Mouse (Mus musculus): ENCODE measurements at regions not wholly inside any gene's neighbourhood (a gene's known extent, or its start where the extent isn't known, plus 50 kb on each side); places are given as distances from the start of the nearest gene placed in this dataset.

DNA sequence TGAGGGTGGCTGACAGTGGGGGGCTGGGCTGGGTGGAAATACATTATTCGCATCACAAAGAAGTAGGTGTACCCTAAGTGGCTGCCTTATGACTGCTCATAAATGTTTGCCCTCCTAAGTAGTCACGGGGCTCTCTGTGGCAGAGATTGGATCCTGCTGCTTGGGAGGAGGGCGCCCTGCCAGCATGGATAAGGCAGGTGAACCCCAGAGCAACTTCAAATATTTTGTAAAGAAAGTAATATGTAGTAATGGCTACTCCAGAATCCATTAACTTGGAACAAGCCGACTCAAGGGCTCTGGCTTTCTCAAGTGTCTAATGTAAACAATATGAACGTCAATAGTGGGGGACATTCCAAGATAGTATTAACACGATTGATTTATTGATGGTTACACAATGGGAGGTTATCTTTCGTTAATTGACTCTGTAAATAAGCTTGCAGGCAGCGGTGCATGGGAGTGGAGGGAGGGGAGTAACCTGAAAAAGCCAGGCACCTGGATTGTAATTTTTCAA lies 148.9 kb upstream of the Nr2f2 start:
- TF ChIP-seq CTCF (IDR thresholded peaks at IDR 0.05; ENCODE audit: insufficient read depth, low read depth, low read length): no peak
- TF ChIP-seq POLR2A (IDR thresholded peaks at IDR 0.05; ENCODE audit: insufficient read depth, low read depth, low read length): no peak
- Histone ChIP-seq H3K27ac (ENCODE audit: insufficient read depth, low read depth, low read length) (no peak overlapping the region), H3K4me1 (ENCODE audit: control insufficient read depth, insufficient read depth, low read length) (no peaks in the 10 kb centered on the region), H3K4me3 (ENCODE audit: insufficient read depth, low read depth, low read length) (no peak overlapping the region)
- 33% methylated on average over 8 of the region's 8 CpGs for WGBS

GRCm38 (mm10) chr7:70514666-70515065 lies 148.1 kb upstream of the Nr2f2 start:
- TF ChIP-seq POLR2A (IDR thresholded peaks at IDR 0.05; ENCODE audit: insufficient read depth, low read depth, low read length): no peak
- H3K27ac ChIP-seq (ENCODE audit: insufficient read depth, low read depth, low read length): no peak overlapping the region
- WGBS: 37% methylated on average over 6 of the region's 6 CpGs
- no peak overlapping the region for H3K4me3 ChIP-seq (ENCODE audit: insufficient read depth, low read depth, low read length)
- H3K4me1 ChIP-seq (ENCODE audit: control insufficient read depth, insufficient read depth, low read length): no peaks in the 10 kb centered on the region

DNA sequence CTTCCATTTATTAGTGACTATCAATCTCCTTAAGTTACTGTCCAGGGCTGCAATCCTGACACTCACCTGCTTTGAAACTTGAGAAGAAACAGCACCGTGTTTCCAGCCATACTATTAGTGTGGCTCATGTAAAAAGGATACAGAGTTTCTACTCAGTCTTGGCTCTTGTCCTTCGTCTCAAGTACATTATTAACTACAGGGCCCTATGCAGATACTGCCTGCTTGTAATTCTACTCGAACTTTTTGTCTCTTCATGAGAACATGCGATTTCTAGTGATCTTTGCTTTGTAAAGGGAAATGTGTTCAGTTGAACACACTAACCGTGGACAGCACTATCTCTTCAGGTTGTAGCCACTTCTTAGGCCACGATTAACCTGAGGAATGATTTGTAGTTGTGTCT lies 145.8 kb upstream of the Nr2f2 start:
- H3K27ac ChIP-seq (ENCODE audit: insufficient read depth, low read depth, low read length): no peak overlapping the region
- 91% methylated on average over 6 of the region's 6 CpGs for WGBS
- no peaks in the 10 kb centered on the region for H3K4me1 ChIP-seq (ENCODE audit: control insufficient read depth, insufficient read depth, low read length)
- TF ChIP-seq CTCF (IDR thresholded peaks at IDR 0.05; ENCODE audit: insufficient read depth, low read depth, low read length): no peak
- TF ChIP-seq POLR2A (IDR thresholded peaks at IDR 0.05; ENCODE audit: insufficient read depth, low read depth, low read length): no peak
- no peak overlapping the region for H3K4me3 ChIP-seq (ENCODE audit: insufficient read depth, low read depth, low read length)

DNA sequence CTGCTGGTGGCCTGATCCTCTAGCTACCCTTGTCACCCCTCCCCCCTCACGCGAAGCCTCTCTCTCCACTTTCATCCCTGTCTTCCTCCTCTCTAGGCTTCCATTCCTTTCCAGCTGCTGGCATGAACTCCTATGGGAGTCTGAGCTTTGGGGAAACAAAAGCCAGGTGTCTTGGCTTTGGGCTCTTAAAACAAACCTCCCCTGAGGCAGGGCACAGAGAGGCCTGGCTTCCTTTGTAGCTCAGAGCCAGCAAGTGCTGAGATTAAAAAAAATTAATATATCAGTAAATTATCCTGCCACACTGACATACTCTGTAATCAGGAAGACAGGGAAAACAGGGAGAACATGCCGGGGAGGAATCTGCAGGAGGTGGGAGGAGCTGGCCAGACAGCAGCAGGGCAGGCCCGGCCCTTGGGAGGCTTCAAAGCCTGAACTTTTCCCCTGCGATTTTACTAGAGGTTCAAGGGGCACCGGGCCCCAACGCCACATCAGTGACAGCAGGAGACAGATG lies 139.2 kb upstream of the Nr2f2 start:
- no peak for TF ChIP-seq POLR2A (IDR thresholded peaks at IDR 0.05; ENCODE audit: insufficient read depth, low read depth, low read length)
- TF ChIP-seq CTCF (IDR thresholded peaks at IDR 0.05; ENCODE audit: insufficient read depth, low read depth, low read length): no peak
- WGBS: 54% methylated on average over 7 of the region's 7 CpGs
- H3K4me3 ChIP-seq (ENCODE audit: insufficient read depth, low read depth, low read length): no peak overlapping the region
- H3K27ac ChIP-seq (ENCODE audit: insufficient read depth, low read depth, low read length): no peak overlapping the region
- H3K4me1 ChIP-seq (ENCODE audit: control insufficient read depth, insufficient read depth, low read length): no peaks in the 10 kb centered on the region

DNA sequence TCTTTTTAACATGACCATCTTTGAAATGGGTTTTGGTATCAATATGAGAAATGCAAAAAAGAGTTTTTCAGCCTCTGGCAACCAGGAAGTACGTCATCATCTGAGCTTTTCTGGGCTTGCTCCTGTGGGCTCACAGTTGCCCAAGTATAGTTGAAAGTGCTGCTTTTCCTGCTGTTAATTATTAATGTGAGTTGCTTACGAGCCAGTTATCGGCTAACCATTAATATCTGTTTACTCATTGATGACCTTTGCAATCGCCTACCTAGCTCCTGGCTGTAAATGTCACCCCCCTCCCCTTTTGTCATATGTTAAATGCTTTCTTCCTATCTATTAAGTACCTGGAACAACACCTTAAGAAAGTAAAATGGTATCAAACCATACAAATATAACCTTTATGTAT lies 135.3 kb upstream of the Nr2f2 start:
- WGBS: 91% methylated on average over 4 of the region's 4 CpGs
- Histone ChIP-seq H3K4me1 (ENCODE audit: control insufficient read depth, insufficient read depth, low read length) (no peaks in the 10 kb centered on the region), H3K27ac (ENCODE audit: insufficient read depth, low read depth, low read length) (no peak overlapping the region), H3K4me3 (ENCODE audit: insufficient read depth, low read depth, low read length) (no peak overlapping the region)
- TF ChIP-seq CTCF (IDR thresholded peaks at IDR 0.05; ENCODE audit: insufficient read depth, low read depth, low read length) (no peak), POLR2A (IDR thresholded peaks at IDR 0.05; ENCODE audit: insufficient read depth, low read depth, low read length) (no peak)

GRCm38 (mm10) chr7:70496541-70497154 lies 130.1 kb upstream of the Nr2f2 start:
- Histone ChIP-seq H3K4me1 (ENCODE audit: control insufficient read depth, insufficient read depth, low read length) (no peaks in the 10 kb centered on the region), H3K4me3 (ENCODE audit: insufficient read depth, low read depth, low read length) (no peak overlapping the region), H3K27ac (ENCODE audit: insufficient read depth, low read depth, low read length) (no peak overlapping the region)
- TF ChIP-seq POLR2A (IDR thresholded peaks at IDR 0.05; ENCODE audit: insufficient read depth, low read depth, low read length) (no peak), CTCF (IDR thresholded peaks at IDR 0.05; ENCODE audit: insufficient read depth, low read depth, low read length) (no peak)
- WGBS: 75% methylated on average over 8 of the region's 8 CpGs

DNA sequence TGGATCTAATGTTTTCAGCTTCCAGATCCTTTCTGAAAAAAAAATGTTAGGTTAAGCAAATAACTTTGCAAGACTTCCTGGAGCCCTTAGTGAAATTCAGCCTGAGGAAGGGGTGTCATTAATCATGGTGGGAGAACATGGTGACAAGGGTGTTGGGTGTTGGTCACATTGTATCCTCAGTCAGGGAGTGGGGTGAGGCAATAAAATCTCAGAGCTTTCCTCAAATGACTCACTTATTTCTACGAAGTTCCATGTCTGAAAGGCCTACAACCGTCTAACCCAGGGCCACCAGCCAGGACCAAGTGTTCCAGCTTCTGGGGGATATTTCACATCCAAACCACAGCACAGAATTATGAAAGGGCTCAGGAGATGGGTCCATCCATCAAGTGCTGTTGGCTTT lies 117.7 kb upstream of the Nr2f2 start:
- TF ChIP-seq POLR2A (IDR thresholded peaks at IDR 0.05; ENCODE audit: insufficient read depth, low read depth, low read length): no peak
- no peak for TF ChIP-seq CTCF (IDR thresholded peaks at IDR 0.05; ENCODE audit: insufficient read depth, low read depth, low read length)
- Histone ChIP-seq H3K4me3 (ENCODE audit: insufficient read depth, low read depth, low read length) (no peak overlapping the region), H3K4me1 (ENCODE audit: control insufficient read depth, insufficient read depth, low read length) (no peaks in the 10 kb centered on the region), H3K27ac (ENCODE audit: insufficient read depth, low read depth, low read length) (no peak overlapping the region)
- 96% methylated on average over 2 of the region's 2 CpGs for WGBS

GRCm38 (mm10) chr7:70483536-70483935 lies 117.0 kb upstream of the Nr2f2 start:
- WGBS: 91% methylated on average over 3 of the region's 3 CpGs
- no peak overlapping the region for H3K4me3 ChIP-seq (ENCODE audit: insufficient read depth, low read depth, low read length)
- H3K4me1 ChIP-seq (ENCODE audit: control insufficient read depth, insufficient read depth, low read length): no peaks in the 10 kb centered on the region
- TF ChIP-seq POLR2A (IDR thresholded peaks at IDR 0.05; ENCODE audit: insufficient read depth, low read depth, low read length) (no peak), CTCF (IDR thresholded peaks at IDR 0.05; ENCODE audit: insufficient read depth, low read depth, low read length) (no peak)
- H3K27ac ChIP-seq (ENCODE audit: insufficient read depth, low read depth, low read length): no peak overlapping the region

DNA sequence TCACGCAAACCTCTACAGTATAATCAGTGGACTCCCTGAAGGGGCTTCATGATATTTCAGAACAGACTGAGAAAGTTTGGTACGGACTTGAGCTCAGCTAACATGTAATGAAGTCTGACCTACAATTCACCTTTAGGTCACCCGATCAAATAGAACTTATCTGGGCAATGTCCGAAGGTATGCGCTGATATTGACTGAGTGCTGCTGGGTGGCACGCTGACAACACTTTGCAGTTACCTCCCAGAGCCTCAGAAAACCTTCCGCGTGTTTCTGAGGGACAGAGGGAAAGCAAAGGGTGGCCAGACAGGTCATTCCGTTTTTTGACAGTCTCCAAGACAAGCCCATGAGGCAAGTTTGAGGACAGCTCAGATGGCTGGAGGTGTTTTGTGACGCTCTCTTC lies 115.3 kb upstream of the Nr2f2 start:
- TF ChIP-seq CTCF (IDR thresholded peaks at IDR 0.05; ENCODE audit: insufficient read depth, low read depth, low read length) (no peak), POLR2A (IDR thresholded peaks at IDR 0.05; ENCODE audit: insufficient read depth, low read depth, low read length) (no peak)
- 89% methylated on average over 10 of the region's 10 CpGs for WGBS

More for the DNA sequence above, 115.3 kb upstream of the Nr2f2 start:
- H3K4me1 ChIP-seq (ENCODE audit: control insufficient read depth, insufficient read depth, low read length): no peaks in the 10 kb centered on the region
- no peak overlapping the region for H3K27ac ChIP-seq (ENCODE audit: insufficient read depth, low read depth, low read length)
- H3K4me3 ChIP-seq (ENCODE audit: insufficient read depth, low read depth, low read length): no peak overlapping the region
